Mouse (Mus musculus) right cerebral cortex, adult 18-20 months (tissue): ENCODE results near the gene Kcnip4.
A peak's percentile ranks its signal among the peaks of the same experiment; 100 is the strongest.

Experiments used
- DNase-seq: peaks from one replicate; pipeline ENCODE4 v3.0.0; 2022; ENCODE audit warnings: mixed read lengths

The Kcnip4 gene

GRCm38 (mm10) chr5:48371890-48372766, 1152.6 kb downstream of the Kcnip4 start:
- peak; percentile 96 for DNase-seq

GRCm38 (mm10) chr5:48349309-48349708, 1175.4 kb downstream of the Kcnip4 start:
- DNase-seq, result no peak

- DNase-seq, result no peak
These were observed 1178.6 kb downstream of the Kcnip4 start for GRCm38 (mm10) chr5:48345983-48346648.

DNA sequence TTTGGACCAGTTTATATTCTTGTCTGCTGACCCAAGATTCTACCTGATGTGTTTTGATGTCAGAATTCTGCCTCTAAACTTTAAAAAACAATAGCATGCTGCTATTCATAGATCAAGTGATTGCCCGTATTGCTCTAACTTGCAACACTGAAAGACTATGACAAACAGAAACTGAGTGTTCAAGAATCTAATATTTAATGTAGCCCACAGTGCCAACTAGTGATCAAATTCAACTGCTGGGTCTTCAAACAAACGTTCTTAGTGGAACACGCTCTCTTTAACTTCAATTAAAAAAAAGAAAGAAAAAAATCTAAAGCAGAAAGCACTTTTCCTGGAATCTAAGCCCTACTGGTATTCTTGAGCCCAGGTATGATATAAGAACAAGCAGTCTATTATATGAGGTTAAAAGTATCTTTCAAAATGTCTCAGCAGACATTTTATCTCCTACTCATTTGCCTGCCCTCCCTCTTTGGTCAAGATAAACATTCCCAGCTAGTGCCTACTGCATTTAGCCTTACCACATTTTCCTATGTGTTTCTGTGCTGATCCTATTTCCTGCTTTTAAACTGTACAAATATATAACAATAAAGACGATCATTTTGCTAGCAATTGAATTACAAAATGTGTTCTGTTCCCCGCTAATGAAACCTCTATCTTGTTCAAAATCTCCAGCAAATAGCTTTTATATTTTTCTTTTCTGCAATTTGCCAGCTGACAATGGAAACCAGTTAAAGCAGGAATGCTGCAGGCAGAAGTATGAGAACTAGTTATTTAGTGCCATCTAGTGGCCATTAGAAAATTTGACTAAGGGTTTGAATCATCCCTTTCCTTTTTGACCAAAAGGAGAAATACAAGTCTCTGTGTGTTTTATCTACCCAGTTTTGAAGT, 1179.4 kb downstream of the Kcnip4 start:
- DNase-seq, result no peak

DNA sequence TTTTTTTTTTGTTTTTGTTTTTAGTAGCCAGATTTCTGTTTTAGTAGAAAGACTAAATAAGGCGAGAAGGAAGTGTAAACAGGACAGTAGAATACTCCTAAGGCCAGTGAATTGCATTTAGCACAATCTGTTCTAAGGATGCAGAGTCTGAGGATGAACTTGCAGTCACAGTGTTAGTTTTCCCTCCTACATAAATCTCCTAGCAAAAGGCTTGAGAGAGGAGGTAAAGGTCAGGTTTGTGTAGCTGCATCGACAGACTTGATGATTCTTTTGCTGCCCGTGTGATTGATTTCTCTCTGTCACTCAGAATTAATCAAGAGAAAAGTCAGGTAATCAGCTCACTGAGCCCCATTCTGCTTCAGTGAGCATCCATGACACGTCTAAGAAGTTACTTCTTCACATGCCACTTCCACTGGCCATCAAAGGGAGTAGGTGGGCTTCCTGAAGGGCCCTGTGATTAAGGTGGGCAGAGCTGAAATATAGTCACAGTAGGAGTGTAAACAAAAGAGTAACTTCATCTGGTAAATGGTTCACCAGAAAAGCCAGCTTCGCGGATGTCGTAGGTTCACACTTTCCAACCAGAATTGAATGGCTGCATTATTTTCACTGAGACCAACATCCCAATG, 1183.8 kb downstream of the Kcnip4 start:
- no peak for DNase-seq
